Mouse (Mus musculus) gastrocnemius, postnatal 10 days (tissue): ENCODE results near the gene Ppp1r9b. TPM values are rescaled to one million over a fixed set of nuclear protein-coding genes. Genes with fewer than 3 reads are reported as not detected.

Source experiments
- DNase-seq: peaks from one replicate; pipeline ENCODE4 v3.0.0; 2021; ENCODE audit warnings: mixed read lengths
- total RNA-seq, 2 experiments: library from RNA; stranded (reverse); gene quantifications; 2 replicates each; pipeline ENCODE4 v1.2.3; 2021

The Ppp1r9b gene
- total RNA-seq, 2 experiments from 2014 or later: 46.8 to 54.9 TPM

DNA sequence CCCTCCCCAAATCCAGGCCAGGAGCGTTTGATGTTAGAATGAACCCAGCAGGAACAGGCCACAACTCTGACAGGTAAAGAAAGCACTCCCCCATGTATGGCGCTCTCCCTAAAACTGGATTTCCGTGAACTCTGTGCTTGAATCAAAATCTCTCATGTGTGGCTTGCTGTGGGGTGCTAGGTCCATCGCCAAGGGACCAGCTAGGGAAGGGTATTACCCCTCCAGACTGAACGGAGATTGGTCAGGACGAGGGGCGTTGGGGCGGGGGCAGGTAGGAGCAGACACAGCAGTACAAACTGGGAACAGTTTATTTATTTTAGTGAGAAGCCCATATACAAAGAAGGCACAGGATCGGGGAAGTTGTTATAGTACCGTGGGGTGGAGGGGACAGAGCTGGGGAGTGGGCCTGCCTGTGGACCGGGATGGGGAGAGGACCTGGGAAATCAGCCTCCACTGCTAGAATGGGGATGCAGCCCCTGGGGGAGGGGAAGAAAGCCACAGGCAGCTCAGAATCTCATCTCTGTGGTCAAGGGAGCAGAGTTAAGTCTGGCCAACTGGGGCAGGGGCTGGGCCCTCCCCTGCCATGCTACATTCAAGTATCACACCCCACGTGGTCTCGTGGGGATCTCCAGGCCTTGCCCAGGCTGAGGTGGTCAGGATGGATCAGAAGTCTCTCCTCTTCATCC lies 53.5 kb downstream of the Ppp1r9b start:
- no peak for DNase-seq

DNA sequence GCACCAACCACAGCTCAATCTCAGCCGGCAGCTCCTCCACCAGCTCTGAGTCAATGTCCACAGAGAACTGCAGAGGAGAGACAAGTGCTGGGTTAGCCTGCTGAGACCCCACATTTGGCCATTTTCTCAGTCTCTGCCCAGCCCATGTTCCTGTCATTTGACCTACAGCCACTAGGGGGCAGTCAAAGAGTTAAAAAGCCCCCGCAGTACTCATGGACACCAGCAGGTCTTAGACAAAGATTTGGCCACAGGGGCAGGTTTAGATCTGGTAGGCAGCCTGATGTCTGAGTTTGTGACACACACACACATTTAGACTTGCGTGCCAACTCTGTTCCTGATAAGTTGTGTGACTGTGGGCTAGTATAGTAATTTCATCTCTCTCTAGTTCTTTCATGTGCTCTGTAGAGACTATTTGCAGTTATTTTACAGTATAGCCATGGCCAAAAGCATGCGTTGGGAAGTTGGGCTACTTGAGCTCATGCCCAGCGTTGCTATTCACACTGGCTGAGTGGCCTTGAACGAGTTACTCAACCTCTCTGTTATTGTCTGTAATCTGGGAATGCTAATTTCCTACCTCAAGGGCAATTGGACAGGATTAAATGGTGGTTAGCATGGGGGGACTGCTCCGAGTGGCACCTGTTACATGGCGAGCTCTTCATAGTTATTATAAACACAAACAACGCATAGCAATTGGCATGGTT lies 56.3 kb downstream of the Ppp1r9b start:
- peak; percentile 51 for DNase-seq

DNA sequence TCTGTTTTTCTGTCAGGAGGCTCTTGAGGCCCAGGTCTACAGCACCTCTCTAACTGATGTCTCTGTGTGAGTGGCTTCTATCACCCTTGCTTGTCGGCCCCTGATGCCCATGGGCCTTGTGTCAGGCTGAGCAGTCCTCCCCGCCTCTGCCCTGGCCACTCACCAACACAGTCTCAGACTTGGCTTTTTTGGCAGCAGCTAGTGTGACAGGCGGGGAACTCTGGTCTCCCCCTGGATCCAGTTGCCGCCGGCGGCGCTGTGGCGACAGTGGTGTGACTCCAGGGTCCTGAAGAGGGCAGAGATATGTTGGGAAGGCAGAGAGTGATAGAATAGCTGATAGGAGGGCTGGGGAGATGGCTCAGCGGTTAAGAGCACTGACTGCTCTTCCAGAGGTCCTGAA lies 62.2 kb downstream of the Ppp1r9b start:
- peak; percentile 42 for DNase-seq

Other genes with a start within 250 kb of the Ppp1r9b start
- gene Cdc34b, start 249.3 kb upstream of the Ppp1r9b start, total RNA-seq: under 1 TPM; 0.80 to 0.81 TPM
- not detected for gene Tmem92, start 208.3 kb upstream of the Ppp1r9b start, total RNA-seq
- 1,000 to 10,000 TPM; 5,070 to 7,999 TPM for gene Col1a1, start 54.8 kb upstream of the Ppp1r9b start, total RNA-seq
- gene Hils1, start 23.4 kb upstream of the Ppp1r9b start, total RNA-seq: not detected
- 100 to 1,000 TPM; 185 to 194 TPM for gene Sgca, start 14.7 kb upstream of the Ppp1r9b start, total RNA-seq
- 1 to 10 TPM; 3.5 to 6.1 TPM for gene Samd14, start 18.8 kb downstream of the Ppp1r9b start, total RNA-seq
- gene Pdk2, start 50.3 kb downstream of the Ppp1r9b start, total RNA-seq: 100 to 1,000 TPM; 345 to 347 TPM
- gene Itga3, start 85.8 kb downstream of the Ppp1r9b start, total RNA-seq: 1 to 10 TPM; 3.4 to 4.6 TPM
- gene Dlx3, start 129.1 kb downstream of the Ppp1r9b start, total RNA-seq: 1 to 10 TPM in 1 of 2 experiments, not detected in 1; 2.7 TPM
- under 1 TPM in 1 of 2 experiments, not detected in 1; 0.32 TPM for gene Dlx4, start 155.2 kb downstream of the Ppp1r9b start, total RNA-seq